Mouse (Mus musculus) testis, adult 2 months (tissue): ENCODE measurements around the gene Macrod1. TPM values are rescaled to one million over a fixed set of nuclear protein-coding genes. Genes with fewer than 3 reads are reported as not detected.

ENCODE experiments used
- H3K27ac ChIP-seq: fragments of 200-500 bp; 2 replicates; pipeline ENCODE4 v1.5.1; 2012; ENCODE audit warnings: low read depth, low read length; ENCODE audit not compliant: control insufficient read depth, insufficient read depth
- H3K27me3 ChIP-seq: fragments of 200-500 bp; 2 replicates; pipeline ENCODE4 v1.6.1; 2012; ENCODE audit warnings: mild to moderate bottlenecking, low read length, moderate library complexity; ENCODE audit not compliant: control insufficient read depth, insufficient read depth
- H3K36me3 ChIP-seq: fragments of 200-500 bp; 2 replicates; pipeline ENCODE4 v1.6.1; 2012; ENCODE audit warnings: mild to moderate bottlenecking, low read length; ENCODE audit not compliant: control insufficient read depth, insufficient read depth
- H3K4me1 ChIP-seq: fragments of 200-500 bp; 2 replicates; pipeline ENCODE4 v1.6.1; 2012; ENCODE audit warnings: low read length; ENCODE audit not compliant: control insufficient read depth, insufficient read depth
- H3K4me3 ChIP-seq: fragments of 200-500 bp; 2 replicates; pipeline ENCODE4 v1.5.1; 2012; ENCODE audit warnings: low read depth, mild to moderate bottlenecking, low read length, moderate library complexity, mixed read lengths; ENCODE audit not compliant: control insufficient read depth
- CTCF ChIP-seq: fragments of 200-500 bp; IDR thresholded peaks from 2 replicates; pipeline ENCODE4 v1.5.1; 2012; ENCODE audit warnings: low read depth, mild to moderate bottlenecking, inconsistent platforms, low read length, moderate library complexity; ENCODE audit not compliant: control insufficient read depth, insufficient read depth, insufficient replicate concordance
- POLR2A ChIP-seq: fragments of 200-500 bp; IDR thresholded peaks from 2 replicates; pipeline ENCODE4 v1.6.1; 2012; ENCODE audit warnings: low read depth, mild to moderate bottlenecking, inconsistent platforms, low read length, moderate library complexity; ENCODE audit not compliant: control insufficient read depth
- polyA plus RNA-seq: library from polyadenylated mRNA; depleted of rRNA; stranded (reverse); fragments of >200 nt; gene quantifications from 2 replicates; pipeline ENCODE4 v1.2.3, GENCODE M21; 2012

Macrod1 gene
- polyA plus RNA-seq, 1 experiment, result 39.2 TPM

DNA sequence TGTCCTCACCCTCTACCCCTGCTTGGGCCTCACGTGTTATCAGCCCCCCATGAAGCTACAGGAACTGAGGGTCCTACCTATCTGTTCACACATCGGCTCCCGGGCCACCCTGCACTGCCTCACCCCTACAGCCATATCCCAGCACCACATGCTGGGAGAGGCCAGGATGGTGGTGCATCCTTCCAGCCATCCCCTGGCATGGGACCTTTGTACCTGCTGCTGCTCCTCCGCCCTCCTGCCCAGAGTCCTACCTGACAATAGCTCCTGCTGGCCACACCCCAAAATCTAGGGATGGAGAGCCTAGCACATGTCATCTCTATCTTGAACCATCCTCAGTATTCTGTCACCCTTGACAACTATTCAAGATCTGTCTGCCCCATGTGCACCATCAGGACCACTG is 132.4 kb downstream of the Macrod1 start:
- Histone ChIP-seq H3K4me1 (no peaks in the 10 kb centered on the region), H3K4me3 (no peak overlapping the region), H3K27me3 (no peaks in the 10 kb centered on the region), H3K36me3 (no peaks in the 10 kb centered on the region), H3K27ac (no peak overlapping the region)
- TF ChIP-seq CTCF (no peak), POLR2A (no peak)

DNA sequence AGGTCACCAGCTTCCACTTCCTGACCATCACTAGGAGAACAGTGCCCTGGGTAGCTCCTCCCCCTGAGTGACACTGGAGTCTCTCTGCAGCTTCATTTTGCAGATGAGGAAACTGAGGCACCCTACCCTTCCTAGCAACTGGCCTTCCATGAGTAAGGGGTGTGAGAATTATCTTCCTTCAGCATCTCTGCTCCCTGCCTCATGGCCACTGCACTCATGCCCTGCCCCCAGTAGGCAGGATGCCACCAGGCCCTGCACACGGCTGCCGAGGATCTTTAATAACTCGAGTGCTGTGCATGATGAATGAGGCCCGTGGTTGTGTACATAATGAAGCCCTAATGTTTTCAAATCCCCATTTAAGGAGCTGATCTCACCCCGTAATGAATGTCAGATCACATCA is 134.4 kb downstream of the Macrod1 start:
- TF ChIP-seq CTCF (no peak), POLR2A (no peak)
- Histone ChIP-seq H3K4me3 (no peak overlapping the region), H3K4me1 (peaks cover 2% of the 10 kb centered on the region; the same call in 1 of the 2 replicates), H3K27me3 (no peaks in the 10 kb centered on the region), H3K36me3 (no peaks in the 10 kb centered on the region), H3K27ac (no peak overlapping the region)

DNA sequence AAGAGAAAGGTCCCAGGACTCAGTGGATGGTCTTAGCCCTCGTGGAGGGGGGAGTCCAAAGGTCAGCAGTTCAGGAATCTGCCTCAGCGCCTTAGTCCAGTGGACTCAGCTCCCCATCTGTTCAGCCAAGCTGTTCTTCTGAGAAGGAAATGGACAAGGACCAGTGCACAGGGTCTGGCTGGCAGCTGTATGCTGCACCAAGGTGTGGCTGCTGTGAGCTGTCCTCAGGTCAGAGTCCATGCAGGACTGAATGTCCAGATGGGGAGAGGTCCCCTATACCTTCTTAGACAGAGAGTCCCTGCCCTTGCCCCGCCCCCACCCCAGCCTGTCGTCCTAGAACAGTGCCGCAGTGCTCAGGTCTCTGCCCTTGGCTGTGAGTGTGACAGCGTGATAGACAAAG is 135.0 kb downstream of the Macrod1 start:
- Histone ChIP-seq H3K27ac (no peak overlapping the region), H3K36me3 (no peaks in the 10 kb centered on the region), H3K4me1 (peaks cover 8% of the 10 kb centered on the region), H3K4me3 (no peak overlapping the region), H3K27me3 (no peaks in the 10 kb centered on the region)
- TF ChIP-seq CTCF, result no peak
- TF ChIP-seq POLR2A, result no peak

DNA sequence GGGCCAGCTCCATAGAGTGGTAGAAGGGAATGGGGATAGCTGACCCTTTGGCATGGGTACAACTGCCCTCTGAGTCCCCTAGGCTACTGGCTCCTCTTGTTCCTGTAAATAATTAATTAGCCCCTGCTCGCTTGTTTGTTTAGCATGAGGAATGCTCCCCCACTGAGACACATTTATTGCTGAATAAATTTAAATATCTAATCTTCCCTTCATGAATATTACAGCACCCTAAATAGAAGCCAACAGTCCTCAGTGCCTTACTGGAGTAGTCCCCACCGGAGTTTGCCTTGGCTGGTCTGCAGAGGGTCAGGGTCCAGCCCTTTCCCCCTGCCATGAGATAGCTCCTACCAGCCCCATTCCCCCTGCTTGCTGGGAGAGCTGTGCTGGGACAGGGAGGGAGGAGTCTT is 136.0 kb downstream of the Macrod1 start:
- no peaks in the 10 kb centered on the region for H3K36me3 ChIP-seq
- H3K27me3 ChIP-seq, result no peaks in the 10 kb centered on the region
- TF ChIP-seq POLR2A (no peak), CTCF (no peak)
- no peak overlapping the region for H3K4me3 ChIP-seq
- H3K4me1 ChIP-seq, result peaks cover 14% of the 10 kb centered on the region
- no peak overlapping the region for H3K27ac ChIP-seq

DNA sequence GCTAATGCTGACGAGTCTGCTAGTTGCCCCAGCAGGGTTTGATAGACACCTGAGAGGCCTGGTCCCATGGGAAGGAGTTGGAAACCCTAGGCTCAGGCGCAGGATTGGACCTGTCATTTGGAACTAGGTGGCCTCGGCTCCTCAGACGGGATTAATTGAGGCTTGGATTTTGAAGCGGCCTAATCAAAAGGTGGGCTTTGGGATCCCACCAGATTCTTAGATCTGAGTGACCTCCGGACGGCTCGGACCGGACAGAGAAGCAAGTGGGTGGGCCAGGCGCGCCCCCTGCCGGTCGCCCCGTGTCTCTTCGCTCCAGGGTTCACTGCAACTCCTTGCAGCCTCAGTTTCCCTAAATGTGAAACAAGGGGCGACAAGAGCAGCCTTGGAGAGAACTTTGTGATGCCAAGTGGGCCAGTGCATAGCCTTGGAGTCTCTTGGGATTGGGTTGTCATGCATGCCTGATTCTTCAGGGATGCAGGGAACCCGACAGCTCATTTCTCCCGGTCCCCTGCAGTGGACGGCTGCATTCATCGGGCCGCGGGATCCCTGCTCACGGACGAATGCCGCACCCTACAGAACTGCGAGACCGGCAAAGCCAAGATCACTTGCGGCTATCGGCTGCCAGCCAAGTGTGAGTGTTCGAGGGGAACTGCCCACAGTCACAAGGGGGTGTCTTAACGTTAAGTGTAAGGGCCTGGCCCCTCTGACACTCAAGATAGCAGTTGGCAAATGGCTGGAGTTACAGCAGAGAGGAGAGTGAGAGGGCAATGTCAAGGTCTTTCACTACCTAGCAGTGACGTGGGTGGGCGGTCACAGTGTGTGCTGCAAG is 139.5 kb downstream of the Macrod1 start:
- Histone ChIP-seq H3K27ac (no peak overlapping the region), H3K4me3 (no peak overlapping the region), H3K4me1 (peaks cover 14% of the 10 kb centered on the region), H3K27me3 (no peaks in the 10 kb centered on the region), H3K36me3 (peaks cover 4% of the 10 kb centered on the region)
- TF ChIP-seq CTCF, result peak; percentile 75
- no peak for TF ChIP-seq POLR2A

DNA sequence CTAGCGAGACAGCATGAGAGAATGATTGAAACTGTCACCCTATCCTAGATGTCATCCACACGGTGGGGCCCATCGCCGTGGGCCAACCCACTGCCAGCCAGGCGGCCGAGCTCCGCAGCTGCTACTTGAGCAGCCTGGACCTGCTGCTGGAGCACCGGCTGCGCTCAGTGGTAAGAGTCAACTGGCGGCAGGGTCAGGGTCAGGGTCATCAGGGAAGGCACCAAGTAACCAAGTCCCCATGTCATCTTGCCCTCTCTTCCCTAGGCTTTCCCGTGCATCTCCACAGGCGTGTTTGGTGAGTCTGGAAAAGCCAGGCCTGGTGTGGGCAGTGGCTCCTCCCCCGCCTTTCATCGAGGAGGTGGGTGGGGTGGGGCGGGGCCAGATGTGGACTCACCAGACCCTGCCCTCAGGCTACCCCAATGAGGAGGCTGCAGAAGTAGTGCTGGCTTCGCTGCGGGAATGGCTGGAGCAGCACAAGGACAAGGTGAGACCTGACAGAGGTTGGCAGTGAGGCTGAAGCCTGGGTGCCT is 140.2 kb downstream of the Macrod1 start:
- Histone ChIP-seq H3K27ac (no peak overlapping the region), H3K27me3 (no peaks in the 10 kb centered on the region), H3K4me3 (no peak overlapping the region), H3K4me1 (peaks cover 14% of the 10 kb centered on the region), H3K36me3 (peaks cover 4% of the 10 kb centered on the region)
- TF ChIP-seq POLR2A (no peak), CTCF (no peak)

DNA sequence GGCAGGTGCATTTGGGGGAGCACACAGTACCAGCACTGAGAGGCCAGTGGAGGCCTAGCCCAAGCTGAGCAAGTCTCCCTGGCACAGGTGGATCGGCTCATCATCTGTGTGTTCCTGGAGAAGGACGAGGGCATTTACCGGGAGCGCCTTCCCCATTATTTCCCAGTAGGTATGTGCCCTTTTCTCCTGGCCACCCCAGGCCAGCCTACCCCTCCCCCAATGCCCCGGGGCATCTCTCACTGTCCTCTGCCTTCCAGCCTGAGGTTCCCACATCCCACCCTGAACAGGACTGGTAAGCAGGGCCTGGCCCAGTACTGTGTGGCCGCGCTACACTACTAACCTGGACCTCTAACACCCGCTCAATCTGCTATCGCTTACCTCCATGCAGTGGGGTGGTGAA is 140.8 kb downstream of the Macrod1 start:
- Histone ChIP-seq H3K36me3 (peaks cover 4% of the 10 kb centered on the region), H3K4me3 (no peak overlapping the region), H3K27me3 (no peaks in the 10 kb centered on the region), H3K27ac (no peak overlapping the region), H3K4me1 (peaks cover 14% of the 10 kb centered on the region)
- no peak for TF ChIP-seq POLR2A
- TF ChIP-seq CTCF, result no peak
